ENCODE assay signal across 8 mouse cellular contexts in the genomic region with DNA sequence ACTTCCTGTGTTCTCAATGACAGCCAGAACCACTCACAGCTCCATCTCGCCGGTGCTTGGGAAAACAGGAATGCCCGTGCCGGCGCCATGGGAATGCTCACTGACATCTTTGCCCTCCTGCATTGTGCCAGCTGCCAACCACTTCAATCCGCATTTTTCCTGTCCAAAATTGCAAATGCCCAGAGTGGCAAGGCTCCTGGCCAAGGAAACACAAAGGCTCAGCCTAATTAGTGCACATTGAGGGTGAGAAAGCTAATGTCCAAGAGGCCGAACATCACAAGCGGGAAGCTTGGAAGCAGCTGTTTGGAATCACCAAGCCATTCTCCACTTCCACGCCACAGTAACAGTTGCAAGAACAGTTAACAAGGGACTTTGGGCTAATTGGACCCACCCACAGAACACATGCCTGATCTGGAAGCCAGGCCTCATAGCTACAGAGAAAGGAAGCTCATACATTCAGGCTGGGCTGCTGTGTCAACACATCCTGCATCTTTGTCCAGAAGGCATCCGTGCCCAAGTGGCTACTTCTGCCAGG.
DNase-seq lines count a peak whose midpoint lies in the region; ATAC-seq lines count a peak whose summit lies in the region.

No protein-coding gene starts in this region.

- no peaks in the 10 kb centered on the region for H3K27me3 ChIP-seq in midbrain, embryonic 13.5 days

- no peak overlapping the region for H3K4me2 ChIP-seq in midbrain, embryonic 13.5 days (replicated peaks)

- peak; percentile 92 for DNase-seq in heart, adult 11 months
- no peak for DNase-seq in heart, postnatal 36 days
- peak; percentile 32 to 42 for DNase-seq in frontal cortex, postnatal 10 days (ENCODE audit: low spot score in 2 of 2)
- DNase-seq in kidney, postnatal 14 days = peak; percentile 67
- no peak for DNase-seq in urinary bladder, postnatal 4 days (ENCODE audit: low spot score in 2 of 2)
- DNase-seq in B cell, adult 2 months = no peak
- DNase-seq in urinary bladder, adult 18-20 months (ENCODE audit: low spot score in 2 of 2) = no peak

- peaks cover 44% of the 10 kb centered on the region for H3K4me1 ChIP-seq in midbrain, embryonic 13.5 days (replicated peaks)

- no peaks in the 10 kb centered on the region for H3K9me3 ChIP-seq in midbrain, embryonic 13.5 days

- no peak overlapping the region for H3K9ac ChIP-seq in midbrain, embryonic 13.5 days (replicated peaks)

- H3K27ac ChIP-seq in midbrain, embryonic 13.5 days = peak overlapping the region; percentile 56

- no peaks in the 10 kb centered on the region for H3K36me3 ChIP-seq in midbrain, embryonic 13.5 days

- H3K4me3 ChIP-seq in midbrain, embryonic 13.5 days (replicated peaks) = no peak overlapping the region

- intact Hi-C loops in heart, postnatal 36 days (cut with DNase I) = no loop called here

- peak; percentile 74 for ATAC-seq in midbrain, embryonic 13.5 days

- 60% methylated on average over 10 of the region's 10 CpGs for WGBS in midbrain, embryonic 13.5 days

Comparison
In these comparisons a context has a peak if more than half of its experiments do, and no peak if none do; other contexts are left out.
1. DNase-seq: peak in heart, adult 11 months (single experiment), frontal cortex, postnatal 10 days (2 of 2) and kidney, postnatal 14 days (single experiment); none in heart, postnatal 36 days (0 of 2), urinary bladder, postnatal 4 days (0 of 2), B cell, adult 2 months (0 of 2) and urinary bladder, adult 18-20 months (0 of 2).